Comparison of ENCODE assay signal across 9 mouse cellular contexts in genomic region chr17:63145751-63146491, GRCm38 (mm10).
A peak's percentile ranks its signal among the peaks of the same experiment; 100 is the strongest.
DNase-seq lines count a peak whose midpoint lies in the region; ATAC-seq and TF ChIP-seq lines count a peak whose summit lies in the region.
"Had no signal": no experiment of that assay in that cellular context is flagged by ENCODE, and none has a peak within 500 bp of the region (broad histone marks: within the 10 kb centered on the region; RNA-seq: fewer than 3 reads in every experiment).

No protein-coding gene starts in this region.

- no peaks in the 10 kb centered on the region for H3K9me3 ChIP-seq in heart, postnatal 0 days (replicated peaks; ENCODE audit: control insufficient read depth, low read length)
- H3K9me3 ChIP-seq in forebrain, postnatal 0 days (ENCODE audit: low read length), result no peaks in the 10 kb centered on the region
- H3K9me3 ChIP-seq in midbrain, embryonic 15.5 days, result no peaks in the 10 kb centered on the region
- H3K9me3 ChIP-seq: embryonic facial prominence, embryonic 15.5 days had no signal

- H3K4me3 ChIP-seq in heart, postnatal 0 days (ENCODE audit: low read depth, low read length), result no peak overlapping the region
- H3K4me3 ChIP-seq in forebrain, postnatal 0 days (ENCODE audit: low read depth, low read length), result no peak overlapping the region
- H3K4me3 ChIP-seq in midbrain, embryonic 15.5 days, result no peak overlapping the region
- H3K4me3 ChIP-seq: embryonic facial prominence, embryonic 15.5 days had no signal

- no peaks in the 10 kb centered on the region for H3K27me3 ChIP-seq in heart, postnatal 0 days (ENCODE audit: control insufficient read depth, insufficient read depth, low read length)
- no peaks in the 10 kb centered on the region for H3K27me3 ChIP-seq in forebrain, postnatal 0 days (ENCODE audit: insufficient read depth, low read length)
- no peaks in the 10 kb centered on the region for H3K27me3 ChIP-seq in midbrain, embryonic 15.5 days (replicated peaks)
- H3K27me3 ChIP-seq: embryonic facial prominence, embryonic 15.5 days had no signal

- no peak overlapping the region for H3K4me2 ChIP-seq in heart, postnatal 0 days (ENCODE audit: low read depth, low read length)
- H3K4me2 ChIP-seq in forebrain, postnatal 0 days (ENCODE audit: low read depth), result peak overlapping the region; percentile 11; the same call in 1 of the 2 replicates
- H3K4me2 ChIP-seq in midbrain, embryonic 15.5 days, result no peak overlapping the region
- H3K4me2 ChIP-seq: embryonic facial prominence, embryonic 15.5 days had no signal

- 34% methylated on average over 12 of the region's 12 CpGs for WGBS in heart, postnatal 0 days
- 15% methylated on average over 12 of the region's 12 CpGs for WGBS in forebrain, postnatal 0 days
- 10% methylated on average over 12 of the region's 12 CpGs for whole genome bisulfite sequencing in midbrain, embryonic 15.5 days

- no peak overlapping the region for H3K27ac ChIP-seq in heart, postnatal 0 days (ENCODE audit: low read depth)
- peak overlapping the region; percentile 42; the same call in 1 of the 2 replicates for H3K27ac ChIP-seq in forebrain, postnatal 0 days (ENCODE audit: low read depth, low read length)
- peak overlapping the region; percentile 80 for H3K27ac ChIP-seq in midbrain, embryonic 15.5 days
- H3K27ac ChIP-seq: embryonic facial prominence, embryonic 15.5 days had no signal

- no peak for TF ChIP-seq EP300 in heart, postnatal 0 days (IDR thresholded peaks at IDR 0.05; ENCODE audit: low read depth)

- H3K4me1 ChIP-seq in heart, postnatal 0 days (ENCODE audit: control insufficient read depth, insufficient read depth), result no peaks in the 10 kb centered on the region
- peaks cover 8% of the 10 kb centered on the region; the same call in 1 of the 2 replicates for H3K4me1 ChIP-seq in forebrain, postnatal 0 days (ENCODE audit: insufficient read depth)
- H3K4me1 ChIP-seq in midbrain, embryonic 15.5 days, result peaks cover 40% of the 10 kb centered on the region
- H3K4me1 ChIP-seq: embryonic facial prominence, embryonic 15.5 days had no signal

- 0 out of 2 replicates have a peak, but pooled peaks have one; percentile 20 for ATAC-seq in heart, postnatal 0 days (ENCODE audit: insufficient read depth, low read depth)
- ATAC-seq in forebrain, postnatal 0 days, result peak; percentile 30
- peak; percentile 65 for ATAC-seq in midbrain, embryonic 15.5 days (replicated peaks)

- H3K36me3 ChIP-seq in heart, postnatal 0 days (replicated peaks; ENCODE audit: control insufficient read depth, insufficient read depth, low read length), result no peaks in the 10 kb centered on the region
- no peaks in the 10 kb centered on the region for H3K36me3 ChIP-seq in forebrain, postnatal 0 days (ENCODE audit: insufficient read depth)
- H3K36me3 ChIP-seq in midbrain, embryonic 15.5 days (replicated peaks), result no peaks in the 10 kb centered on the region
- H3K36me3 ChIP-seq: embryonic facial prominence, embryonic 15.5 days had no signal

- no peak for TF ChIP-seq CTCF in heart, postnatal 0 days (IDR thresholded peaks at IDR 0.05; ENCODE audit: low read depth)
- no peak for TF ChIP-seq CTCF in forebrain, postnatal 0 days (IDR thresholded peaks at IDR 0.05; ENCODE audit: low read depth)

- intact Hi-C loops in gastrocnemius, postnatal 14 days (cut with DNase I; ENCODE audit: low total_unique reads), result no loop called here
- intact Hi-C loops in left cerebral cortex, postnatal 10 days (cut with DNase I), result loop anchor here (10.0 kb wide), 1 partner anchor 71 kb away; no protein-coding TSS in a partner anchor

- DNase-seq in heart, postnatal 0 days (ENCODE audit: low spot score), result no peak
- no peak for DNase-seq in heart, adult 9 months (ENCODE audit: low spot score in 2 of 2)
- peak; percentile 5 for DNase-seq in adipocyte (ENCODE audit: low spot score)
- peak; percentile 45 for DNase-seq in forebrain, postnatal 0 days
- no peak for DNase-seq in gastrocnemius, postnatal 14 days
- DNase-seq in left cerebral cortex, postnatal 10 days (ENCODE audit: extremely low spot score in 1 of 2, low spot score in 2 of 2), result no peak
- no peak for DNase-seq in lung, adult 18-20 months

- no peak overlapping the region for H3K9ac ChIP-seq in heart, postnatal 0 days (replicated peaks; ENCODE audit: low read depth, low read length)
- H3K9ac ChIP-seq in forebrain, postnatal 0 days, result no peak overlapping the region
- no peak overlapping the region for H3K9ac ChIP-seq in midbrain, embryonic 15.5 days
- H3K9ac ChIP-seq: embryonic facial prominence, embryonic 15.5 days had no signal

Comparison
In these comparisons a context has a peak if more than half of its experiments do, and no peak if none do; other contexts are left out.
1. DNase-seq: peak in adipocyte (single experiment) and forebrain, postnatal 0 days (single experiment); none in heart, postnatal 0 days (single experiment), heart, adult 9 months (0 of 2), gastrocnemius, postnatal 14 days (single experiment), left cerebral cortex, postnatal 10 days (0 of 2) and lung, adult 18-20 months (0 of 2).
2. Peak in every context shown above with its lines, with median percentiles within 50 percentile points of each other: ATAC-seq.